Mouse (Mus musculus) spleen, adult 2 months (tissue): ENCODE data around the gene Eif3l.

Experiments
- CTCF ChIP-seq: fragments of 200-500 bp; IDR thresholded peaks from 2 replicates; pipeline ENCODE4 v1.5.1; 2011; ENCODE audit warnings: mild to moderate bottlenecking, inconsistent platforms; ENCODE audit not compliant: insufficient read depth, insufficient read length, insufficient replicate concordance; ENCODE audit errors: extremely low read depth
- POLR2A ChIP-seq: fragments of 200-500 bp; IDR thresholded peaks from 2 replicates; pipeline ENCODE4 v1.6.1; 2011; ENCODE audit warnings: low read depth, low read length, inconsistent platforms

DNA sequence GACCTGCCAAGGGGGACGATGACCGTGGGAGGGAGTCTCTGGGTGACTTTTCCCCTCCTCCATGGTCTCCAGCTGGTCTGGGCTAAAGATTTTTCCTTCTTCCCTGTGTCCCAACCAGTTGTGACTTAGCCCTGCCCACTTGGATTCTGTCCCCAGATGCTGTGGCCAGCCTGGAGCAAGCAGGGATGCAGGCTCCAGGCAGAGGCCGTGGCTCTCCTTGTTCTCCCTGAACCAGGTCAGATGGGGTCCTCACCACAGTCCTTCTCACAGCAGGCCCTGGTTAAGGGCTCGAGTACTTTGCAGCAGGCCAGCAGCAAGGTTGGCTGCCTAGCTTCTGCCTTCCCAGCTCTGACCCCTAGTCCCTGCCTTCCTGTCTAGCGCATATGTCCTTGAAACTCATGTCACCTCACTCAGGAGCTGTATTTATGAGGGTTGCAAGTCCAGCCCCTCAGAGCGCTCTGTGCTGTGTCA, 58.2 kb downstream of the Eif3l start:
- TF ChIP-seq POLR2A (no peak), CTCF (no peak)
